Mouse (Mus musculus) brain, embryonic 18.5 days (tissue): ENCODE measurements around the gene Fbxl13.

Experiments used
- DNase-seq: peaks from one replicate; pipeline ENCODE4 v3.0.0-alpha.2; 2012; ENCODE audit warnings: low read depth, low spot score

Gene Fbxl13

DNA sequence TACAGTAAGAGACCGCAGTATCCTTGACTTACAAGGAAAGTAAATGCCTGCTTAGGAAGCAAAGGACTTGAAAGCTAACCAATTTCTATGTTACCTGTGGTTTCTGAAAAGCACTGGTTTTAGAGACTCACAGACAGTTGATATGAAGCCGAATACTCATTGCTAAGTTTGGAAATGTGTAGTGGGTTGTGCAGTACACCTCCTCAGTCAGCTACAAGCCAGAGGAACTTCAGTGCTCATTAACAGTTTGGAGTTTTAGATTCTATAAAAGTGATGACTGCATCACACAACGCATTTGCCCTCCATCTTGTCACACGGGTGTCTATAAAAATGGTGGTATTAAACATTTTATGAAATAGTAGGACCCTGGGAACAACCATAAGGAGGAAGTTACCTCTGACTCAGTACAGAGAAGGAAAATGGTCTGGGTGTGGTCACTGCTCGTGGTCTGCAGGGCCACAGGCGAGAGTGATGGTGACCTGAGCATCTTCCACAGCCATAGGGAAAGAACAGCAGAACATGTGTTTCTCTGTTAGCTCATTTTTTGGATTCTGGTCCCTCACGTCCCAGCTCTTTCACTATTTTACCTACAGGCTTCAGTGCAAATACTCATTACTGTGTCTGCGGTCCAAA lies 160.1 kb downstream of the Fbxl13 start:
- DNase-seq: no peak

DNA sequence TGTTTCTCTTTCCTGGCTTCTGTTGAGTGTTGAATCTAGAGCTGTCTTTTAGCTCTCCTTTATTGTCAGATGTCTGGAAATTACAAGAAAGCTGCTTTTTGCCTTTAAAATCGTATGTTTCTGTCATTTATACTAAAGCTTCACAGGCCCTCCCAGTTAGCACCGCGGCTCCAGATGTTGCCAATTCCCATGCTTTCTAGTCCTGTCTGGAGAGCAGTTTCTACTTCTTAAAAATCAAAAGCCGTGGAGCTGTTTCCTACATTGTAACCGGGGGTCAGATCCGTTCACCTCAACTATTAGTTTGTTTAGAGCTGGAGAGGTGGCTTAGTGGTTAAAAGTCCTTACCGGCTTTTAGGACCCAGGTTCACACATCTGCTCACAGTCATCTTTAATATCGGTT lies 162.2 kb downstream of the Fbxl13 start:
- DNase-seq: no peak

DNA sequence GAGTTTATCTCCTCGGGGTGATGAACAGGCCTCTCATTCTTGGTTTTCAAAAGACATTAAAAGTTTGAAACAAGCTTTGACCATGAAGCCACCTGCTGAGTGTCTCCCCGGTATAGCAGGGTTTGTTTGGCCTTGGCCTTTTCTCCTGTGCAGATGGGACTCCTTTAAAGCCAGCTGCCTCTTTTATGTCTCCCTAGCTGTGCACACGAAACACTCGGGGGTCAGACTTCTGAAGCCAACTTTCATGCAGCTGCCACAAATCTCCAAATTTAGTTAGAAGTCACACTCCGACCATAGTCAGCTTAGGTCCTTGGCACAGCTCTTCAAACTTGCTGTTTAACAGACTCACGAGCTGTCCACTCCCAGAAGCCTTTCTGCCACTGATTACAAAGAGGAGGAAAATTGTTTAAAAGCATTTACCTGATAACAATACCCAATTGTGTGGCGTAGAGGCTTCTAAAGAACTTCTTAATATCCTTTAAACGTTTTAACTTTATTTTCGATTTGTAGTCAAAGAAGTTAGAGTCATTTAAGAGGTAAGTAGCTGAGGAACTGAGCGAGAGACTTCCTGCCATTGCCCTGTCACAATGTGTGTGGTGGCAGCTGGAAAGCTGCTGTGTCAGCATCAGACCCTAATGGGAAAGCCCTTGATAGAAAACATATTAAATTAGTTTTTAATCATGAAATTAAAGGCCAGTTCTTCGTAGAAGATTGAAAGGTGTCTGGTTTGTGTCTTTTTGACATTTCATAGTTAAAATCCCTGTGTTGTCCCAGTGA lies 162.8 kb downstream of the Fbxl13 start:
- DNase-seq: no peak

DNA sequence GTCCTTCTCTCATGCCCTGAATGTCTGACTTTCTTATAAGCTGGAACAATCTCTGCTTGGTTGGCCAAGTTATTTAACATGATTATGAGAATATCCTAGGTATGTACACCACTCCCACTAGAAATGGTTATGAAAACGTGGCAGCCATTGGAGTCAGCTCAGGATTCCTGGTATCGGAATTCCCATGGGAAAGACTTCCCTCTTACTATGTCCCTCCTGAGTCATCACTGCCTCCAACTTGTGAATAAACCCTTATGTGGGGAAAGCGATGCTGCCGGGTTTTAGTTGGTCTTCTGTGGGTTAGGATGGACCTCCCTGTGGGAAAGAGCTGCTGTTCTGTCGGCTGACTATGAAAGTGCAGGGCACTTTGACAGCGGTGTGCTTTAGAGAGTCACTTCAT lies 163.9 kb downstream of the Fbxl13 start:
- DNase-seq: no peak

DNA sequence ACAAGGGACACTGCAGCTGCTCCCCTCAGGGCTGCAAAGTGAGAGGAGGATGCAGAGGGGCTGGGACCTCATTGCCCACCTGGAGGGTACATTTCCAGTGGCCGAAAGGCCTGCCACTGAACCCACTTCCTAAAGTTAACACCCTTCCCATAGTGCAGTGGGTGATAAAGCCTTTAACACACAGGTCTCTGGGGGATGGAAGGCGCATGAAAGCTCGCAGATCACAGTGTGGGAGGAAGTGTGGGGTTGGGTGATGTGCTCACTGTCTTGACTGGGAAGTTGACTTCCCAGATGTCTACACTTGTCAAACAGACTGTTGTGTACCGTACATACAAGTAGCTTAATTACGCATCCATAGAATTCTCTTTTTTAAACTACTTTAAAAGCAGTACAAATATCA lies 165.7 kb downstream of the Fbxl13 start:
- DNase-seq: no peak

DNA sequence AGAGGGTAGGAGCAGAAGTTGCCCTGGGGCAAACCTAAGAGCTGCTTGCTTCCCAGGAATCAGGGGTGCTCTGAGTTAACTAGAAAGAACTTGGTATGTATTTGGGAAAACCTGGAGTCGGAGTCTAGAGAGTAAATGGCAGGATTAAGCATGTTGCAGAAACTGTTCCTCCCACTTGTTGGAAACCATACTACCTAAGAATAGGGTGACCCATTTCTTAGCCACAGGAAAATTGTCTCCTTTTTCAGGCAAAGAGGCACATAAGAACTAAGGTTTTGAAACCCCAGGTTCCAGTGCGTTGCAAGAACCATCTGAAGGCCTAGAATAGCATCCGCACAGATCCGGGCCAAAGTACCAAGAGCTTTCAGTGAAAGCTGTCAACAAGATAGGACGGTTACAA lies 167.0 kb downstream of the Fbxl13 start:
- DNase-seq: no peak

DNA sequence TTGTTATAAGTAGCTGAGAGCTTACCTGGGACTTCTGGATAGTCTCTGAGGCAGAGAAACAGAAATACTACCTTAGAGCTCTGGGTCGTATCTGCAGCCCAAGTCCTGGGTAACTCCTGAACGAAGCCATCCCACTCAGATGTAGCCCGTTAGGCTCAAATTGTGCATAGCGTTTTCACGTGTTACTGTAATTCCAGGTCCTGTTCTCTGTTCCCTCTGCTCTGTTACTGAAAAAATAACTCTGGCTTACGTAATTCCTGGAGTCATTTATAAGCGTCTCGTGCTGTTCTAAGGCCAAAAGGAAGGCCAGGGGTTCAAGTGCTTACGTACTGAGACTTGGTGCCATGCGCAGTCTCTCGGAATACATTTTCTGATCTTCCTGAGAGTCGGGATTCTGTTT lies 177.3 kb downstream of the Fbxl13 start:
- DNase-seq: no peak

DNA sequence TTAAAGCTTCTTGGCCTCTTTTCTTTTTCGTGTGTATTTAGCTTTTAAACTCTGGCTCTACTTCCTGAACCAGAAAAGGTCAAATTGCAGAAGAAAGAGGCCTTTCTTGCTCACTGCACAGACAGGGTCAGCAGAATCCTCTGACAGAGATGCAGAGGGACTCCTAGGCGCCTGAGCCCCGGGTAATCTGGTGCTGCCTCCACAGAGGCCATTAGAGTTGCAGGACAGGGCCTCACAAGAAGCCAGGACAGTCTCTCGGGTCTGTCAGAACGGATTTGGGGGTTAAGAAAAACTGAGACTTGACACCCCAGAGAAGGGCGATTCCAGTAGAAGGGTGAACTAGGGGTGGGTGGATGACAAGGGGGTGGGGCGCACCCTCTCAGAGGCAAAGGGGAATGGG lies 178.0 kb downstream of the Fbxl13 start:
- no peak for DNase-seq

DNA sequence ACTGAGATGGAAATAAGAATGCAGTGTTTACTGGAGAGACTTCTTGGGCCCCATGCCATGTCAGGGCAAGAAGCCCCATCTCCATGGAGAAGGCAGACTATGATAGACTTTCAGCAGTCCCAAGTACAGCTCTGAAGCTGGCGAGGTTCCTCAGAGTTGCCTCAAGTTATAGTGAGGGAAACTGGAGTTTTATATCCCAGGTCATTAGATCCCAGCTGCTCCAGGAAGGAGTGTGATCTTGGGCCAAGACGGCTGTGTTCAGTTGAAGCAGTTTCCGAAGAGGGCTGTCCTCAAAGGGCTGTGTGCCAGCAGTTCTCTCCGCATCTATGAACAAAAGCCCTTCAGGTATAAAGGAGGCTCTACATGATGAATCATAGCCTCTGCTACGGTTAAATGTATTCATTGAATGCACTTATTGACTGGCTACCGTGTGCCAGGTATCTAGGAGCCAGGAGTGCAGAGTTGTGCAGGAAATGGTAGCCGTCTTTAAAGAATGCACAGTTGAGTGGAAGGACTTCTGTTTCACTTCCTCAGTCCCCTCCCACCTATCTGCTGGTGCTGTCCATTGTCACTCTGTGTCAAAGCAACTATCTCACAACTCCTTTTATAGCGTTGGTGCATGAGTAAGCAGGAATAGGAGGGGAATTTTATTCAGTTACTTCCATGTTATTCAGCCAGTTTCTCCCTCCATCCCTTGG lies 204.5 kb downstream of the Fbxl13 start:
- DNase-seq: no peak

DNA sequence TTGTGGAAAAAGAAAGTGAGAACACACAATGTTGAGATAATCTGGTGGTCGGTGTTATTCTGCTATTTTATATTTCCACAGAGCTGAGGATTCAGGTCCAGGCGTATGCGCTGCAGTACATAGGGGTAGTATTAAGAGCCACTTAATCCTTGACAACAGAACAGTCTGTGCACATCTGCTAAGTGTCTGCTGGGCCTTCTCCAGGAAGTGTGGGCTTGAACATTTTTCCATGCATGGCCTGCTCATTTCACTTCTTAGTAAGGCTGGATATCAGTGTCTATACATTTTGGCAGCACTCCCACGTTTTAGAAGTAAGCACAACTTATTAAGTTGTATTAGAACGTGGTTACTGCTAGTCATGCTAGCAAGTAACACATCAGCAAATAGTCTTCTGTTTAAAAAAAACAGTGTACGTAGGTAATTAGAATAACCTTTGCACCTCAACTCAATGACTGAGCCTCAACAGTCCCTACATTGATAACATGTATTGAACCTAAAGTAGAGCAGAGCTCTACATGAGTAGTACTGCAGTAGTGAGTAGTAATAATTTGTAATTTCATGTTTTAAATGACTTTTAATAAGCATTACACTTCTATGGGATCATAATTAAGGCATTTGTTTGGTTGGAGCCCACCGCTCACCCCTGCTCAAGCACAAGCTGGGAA lies 205.9 kb downstream of the Fbxl13 start:
- no peak for DNase-seq

DNA sequence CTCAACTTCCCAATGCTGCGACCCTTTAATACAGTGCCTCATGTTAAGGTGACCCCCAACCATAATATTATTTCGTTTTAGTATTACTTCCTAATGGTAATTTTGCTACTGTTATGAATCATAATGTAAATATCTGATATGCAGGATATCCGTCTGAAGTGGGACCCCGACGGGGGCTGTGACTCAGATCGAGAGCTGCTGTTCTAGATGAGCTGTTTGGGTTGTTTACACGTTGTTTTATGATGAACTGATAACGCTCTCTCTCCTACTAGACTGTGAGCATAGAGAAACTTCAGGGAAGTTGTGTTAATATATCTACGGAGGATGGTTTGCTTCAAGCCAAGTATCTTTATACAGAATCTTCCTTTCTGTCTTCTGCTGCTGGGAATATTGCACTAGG lies 207.0 kb downstream of the Fbxl13 start:
- DNase-seq: no peak

DNA sequence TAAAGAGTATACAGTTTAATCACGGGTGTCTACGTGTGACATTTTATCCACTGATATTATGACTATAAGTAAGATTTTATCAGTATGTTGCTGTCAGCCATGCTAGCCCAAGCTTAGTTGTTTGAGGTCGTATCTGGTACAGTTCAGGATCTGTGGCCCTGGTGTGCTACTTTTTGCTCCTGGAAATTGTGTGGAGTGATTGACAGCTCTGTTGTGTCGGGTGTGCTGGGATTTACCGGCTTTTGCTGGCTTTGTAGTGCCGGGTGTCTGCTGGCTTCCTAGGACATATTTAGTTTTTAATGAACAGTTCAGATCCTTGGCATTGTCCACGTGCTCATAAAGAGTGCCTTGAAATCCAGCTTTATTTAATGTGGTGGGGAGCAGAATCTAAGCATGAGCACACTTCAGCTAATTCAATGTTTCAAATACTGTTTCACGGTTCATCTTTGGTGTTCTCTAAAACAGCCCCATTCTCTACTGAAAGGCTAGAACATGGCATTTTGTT lies 208.9 kb downstream of the Fbxl13 start:
- no peak for DNase-seq

DNA sequence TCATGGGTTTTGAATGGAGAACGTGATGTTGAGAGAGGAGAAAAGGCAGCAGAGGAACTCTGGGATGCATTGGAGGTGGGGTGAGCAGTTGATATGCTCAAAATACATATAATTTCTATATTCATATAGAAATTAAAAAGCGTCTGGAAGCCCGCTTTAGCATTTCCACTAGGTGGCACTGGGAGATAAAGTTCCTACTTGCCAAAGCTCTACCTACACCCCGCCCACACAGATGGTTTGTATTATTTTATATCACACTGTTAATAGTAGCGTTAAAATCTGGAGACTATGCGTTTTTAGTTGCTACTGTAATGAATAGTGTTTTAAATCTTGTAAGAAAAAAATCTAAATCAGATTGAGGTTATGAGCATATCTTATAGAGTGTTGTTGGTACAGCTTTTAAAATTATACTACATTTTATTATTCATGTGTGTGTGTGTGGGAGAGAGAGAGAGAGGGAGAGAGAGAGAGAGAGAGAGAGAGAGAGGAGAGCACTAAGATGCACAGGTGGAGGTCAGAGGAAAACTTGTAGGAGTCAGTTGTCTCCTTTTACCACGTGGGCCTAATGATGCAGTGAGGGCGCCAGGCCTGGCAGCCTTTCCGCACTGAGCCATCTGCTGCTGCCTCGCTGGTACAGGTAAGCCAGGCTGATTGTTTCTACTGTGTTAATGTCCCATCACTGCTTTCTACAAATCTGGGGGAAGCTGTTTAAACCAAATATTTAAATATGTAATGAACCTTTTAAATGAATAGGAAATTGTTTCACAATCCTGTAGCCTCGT lies 211.1 kb downstream of the Fbxl13 start:
- peak; percentile 28 for DNase-seq
